Mouse (Mus musculus) testis, adult 2 months (tissue): ENCODE measurements around the gene Slc22a5.
A peak's percentile ranks its signal among the peaks of the same experiment; 100 is the strongest.

Experiments used
- CTCF ChIP-seq: fragments of 200-500 bp; IDR thresholded peaks from 2 replicates; pipeline ENCODE4 v1.5.1; 2012; ENCODE audit warnings: low read depth, mild to moderate bottlenecking, inconsistent platforms, low read length, moderate library complexity; ENCODE audit not compliant: control insufficient read depth, insufficient read depth, insufficient replicate concordance
- POLR2A ChIP-seq: fragments of 200-500 bp; IDR thresholded peaks from 2 replicates; pipeline ENCODE4 v1.6.1; 2012; ENCODE audit warnings: low read depth, mild to moderate bottlenecking, inconsistent platforms, low read length, moderate library complexity; ENCODE audit not compliant: control insufficient read depth

DNA sequence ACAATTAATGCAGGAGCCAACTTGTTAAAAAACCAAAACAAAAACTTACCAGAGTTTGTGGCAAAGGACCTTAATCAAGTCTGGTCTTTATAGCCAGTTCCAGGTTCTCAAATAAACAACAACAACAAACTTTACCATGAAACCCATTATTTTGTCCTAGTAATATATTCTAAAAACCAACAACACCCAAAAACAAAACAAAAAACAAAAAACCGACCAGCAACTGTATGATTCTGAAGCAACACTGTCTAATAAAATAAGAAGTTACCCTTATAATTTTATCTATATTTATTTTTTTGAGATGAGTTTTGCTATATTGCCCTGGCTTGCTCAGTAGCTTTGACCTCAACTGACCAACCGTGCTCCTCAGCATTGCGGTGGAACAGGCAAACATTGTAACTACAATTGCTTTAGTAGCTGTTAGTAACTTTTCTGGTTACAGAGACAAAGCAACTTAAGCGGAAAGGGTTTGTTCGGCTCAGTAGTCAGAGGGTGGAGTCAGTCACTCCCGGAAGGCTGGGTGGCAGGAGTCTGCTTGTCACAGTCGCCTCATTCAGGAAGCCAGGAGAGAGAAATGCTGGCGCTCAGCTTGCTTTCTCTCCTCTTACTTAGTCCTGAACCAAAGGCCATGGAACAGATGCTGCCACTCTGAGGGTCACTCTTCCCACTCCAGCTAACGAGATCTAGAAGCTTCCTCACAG is 1.4 kb upstream of the Slc22a5 start:
- TF ChIP-seq CTCF = no peak
- TF ChIP-seq POLR2A = 0 out of 2 replicates have a peak, but pooled peaks have one; percentile 23
